Mouse (Mus musculus): ENCODE results near the gene Camk1d.

GRCm38 (mm10) chr2:5598533-5598932 lies 115.8 kb downstream of the Camk1d start:
- TF ChIP-seq CTCF (IDR thresholded peaks at IDR 0.05; ENCODE audit: insufficient read depth, low read depth, low read length) = no peak
- no peak for TF ChIP-seq POLR2A (IDR thresholded peaks at IDR 0.05; ENCODE audit: insufficient read depth, low read depth, low read length)
